Mouse (Mus musculus): ENCODE results near the gene Glcci1. TPM values are rescaled to one million over a fixed set of nuclear protein-coding genes. Genes with fewer than 3 reads are reported as not detected.

The Glcci1 gene
- total and polyA plus RNA-seq, 3 experiments: 1.8 to 31.1 (median 7.9) TPM

- Histone ChIP-seq H3K9me3 (replicated peaks; ENCODE audit: insufficient read depth, low read length) (no peaks in the 10 kb centered on the region), H3K4me3 (ENCODE audit: control insufficient read depth in 1 of 2, insufficient read depth in 1 of 2, low read depth in 2 of 2, low read length in 2 of 2) (peak overlapping the region; percentile 12 to 90; a peak in 2 of 4 replicates), H3K9ac (ENCODE audit: control insufficient read depth, low read depth, low read length, poor library complexity, severe bottlenecking) (peak overlapping the region; percentile 20; the same call in 1 of the 2 replicates), H3K4me1 (ENCODE audit: control insufficient read depth in 1 of 2, insufficient read depth in 2 of 2, low read length in 2 of 2) (peaks cover 6 to 12% of the 10 kb centered on the region in 2 experiments), H3K36me3 (ENCODE audit: control insufficient read depth in 1 of 2, insufficient read depth in 2 of 2, low read length in 2 of 2) (peaks cover 0 to 24% of the 10 kb centered on the region in 2 experiments; a peak in 2 of 4 replicates), H3K79me2 (ENCODE audit: control insufficient read depth, insufficient read depth, low read length, poor library complexity) (peaks cover 27% of the 10 kb centered on the region), H3K27me3 (ENCODE audit: control insufficient read depth in 1 of 2, insufficient read depth in 2 of 2, low read length in 2 of 2) (no peaks in the 10 kb centered on the region), H3K27ac (ENCODE audit: control insufficient read depth, low read depth, low read length) (no peak overlapping the region)
- no peak for DNase-seq (ENCODE audit: low read depth, low spot score)
- TF ChIP-seq CTCF (IDR thresholded peaks at IDR 0.05 in 2 of 3, conservative IDR thresholded peaks at IDR 0.05 in 1 of 3; ENCODE audit: control insufficient read depth in 1 of 3, insufficient read depth in 1 of 3, low read depth in 2 of 3, low read length in 3 of 3, poor library complexity in 1 of 3, severe bottlenecking in 1 of 3): no peak
- no peak for TF ChIP-seq ZMIZ1 (IDR thresholded peaks at IDR 0.05; ENCODE audit: low read depth, low read length)
- TF ChIP-seq MXI1 (IDR thresholded peaks at IDR 0.05; ENCODE audit: low read depth, low read length): no peak
- TF ChIP-seq EP300 (IDR thresholded peaks at IDR 0.05; ENCODE audit: low read depth in 1 of 2, low read length in 2 of 2): no peak
- no peak for TF ChIP-seq POLR2A (IDR thresholded peaks at IDR 0.05; ENCODE audit: control insufficient read depth in 1 of 2, insufficient read depth in 1 of 2, low read depth in 1 of 2, low read length in 2 of 2, poor library complexity in 1 of 2)
- TF ChIP-seq UBTF (IDR thresholded peaks at IDR 0.05; ENCODE audit: borderline replicate concordance, insufficient read depth, low read depth, low read length): no peak
- no peak for TF ChIP-seq TBP (IDR thresholded peaks at IDR 0.05; ENCODE audit: low read depth, low read length)
- TF ChIP-seq TCF12 (IDR thresholded peaks at IDR 0.05; ENCODE audit: low read depth, low read length): no peak
- TF ChIP-seq E2F4 (IDR thresholded peaks at IDR 0.05; ENCODE audit: borderline replicate concordance, low read depth, low read length): no peak
- TF ChIP-seq KAT2A (conservative IDR thresholded peaks at IDR 0.05; ENCODE audit: low read depth, low read length): no peak
- TF ChIP-seq MAZ (IDR thresholded peaks at IDR 0.05; ENCODE audit: low read depth, low read length): no peak
- no peak for TF ChIP-seq TAL1 (IDR thresholded peaks at IDR 0.05; ENCODE audit: low read length)
- no peak for TF ChIP-seq ZC3H11A (IDR thresholded peaks at IDR 0.05; ENCODE audit: low read depth, low read length)
- TF ChIP-seq MAFK (IDR thresholded peaks at IDR 0.05; ENCODE audit: borderline replicate concordance, low read depth, low read length): no peak
- TF ChIP-seq USF2 (IDR thresholded peaks at IDR 0.05; ENCODE audit: borderline replicate concordance in 1 of 2, insufficient read depth in 1 of 2, low read depth in 1 of 2, low read length in 2 of 2): no peak
- TF ChIP-seq MAX (IDR thresholded peaks at IDR 0.05; ENCODE audit: low read length): no peak
- no peak for TF ChIP-seq NRF1 (IDR thresholded peaks at IDR 0.05; ENCODE audit: insufficient read depth, low read depth, low read length, poor library complexity, severe bottlenecking)
Observed at GRCm38 (mm10) chr6:8511447-8511846, 2.0 kb downstream of the Glcci1 start.

- TF ChIP-seq TBP (IDR thresholded peaks at IDR 0.05; ENCODE audit: low read depth, low read length) (no peak), NELFE (IDR thresholded peaks at IDR 0.05; ENCODE audit: low read depth, low read length) (0 out of 2 replicates have a peak, but pooled peaks have one; percentile 9), ETS1 (IDR thresholded peaks at IDR 0.05; ENCODE audit: low read depth, low read length) (0 out of 2 replicates have a peak, but pooled peaks have one; percentile 6)
- Histone ChIP-seq H3K9ac (ENCODE audit: control insufficient read depth, low read depth, low read length, poor library complexity, severe bottlenecking) (no peak overlapping the region), H3K9me3 (replicated peaks; ENCODE audit: insufficient read depth, low read length) (no peaks in the 10 kb centered on the region), H3K27me3 (ENCODE audit: control insufficient read depth in 1 of 2, insufficient read depth in 2 of 2, low read length in 2 of 2) (no peaks in the 10 kb centered on the region), H3K79me2 (ENCODE audit: control insufficient read depth, insufficient read depth, low read length, poor library complexity) (peaks cover 27% of the 10 kb centered on the region), H3K4me3 (ENCODE audit: control insufficient read depth in 1 of 2, insufficient read depth in 1 of 2, low read depth in 2 of 2, low read length in 2 of 2) (peak overlapping the region in 1 of 2 experiments; percentile 20; a peak in 1 of 4 replicates), H3K27ac (ENCODE audit: control insufficient read depth, low read depth, low read length) (no peak overlapping the region), H3K4me1 (ENCODE audit: control insufficient read depth in 1 of 2, insufficient read depth in 2 of 2, low read length in 2 of 2) (peaks cover 6 to 12% of the 10 kb centered on the region in 2 experiments), H3K36me3 (ENCODE audit: control insufficient read depth in 1 of 2, insufficient read depth in 2 of 2, low read length in 2 of 2) (peaks cover 0 to 24% of the 10 kb centered on the region in 2 experiments; a peak in 2 of 4 replicates)
- DNase-seq (ENCODE audit: low read depth, low spot score): no peak
Observed at GRCm38 (mm10) chr6:8512416-8512815, 3.0 kb downstream of the Glcci1 start.

Data from MEL (cell line).